Mouse (Mus musculus) gastrocnemius, adult 2 months (tissue): ENCODE data around the gene Msrb3. TPM values are rescaled to one million over a fixed set of nuclear protein-coding genes. Genes with fewer than 3 reads are reported as not detected.

Experiments
- DNase-seq: peaks from one replicate; pipeline ENCODE4 v3.0.0; 2022
- H3K27ac ChIP-seq: fragments of 200-600 bp; 2 replicates; pipeline ENCODE4 v1.8.1; 2022; ENCODE audit warnings: mild to moderate bottlenecking
- H3K4me3 ChIP-seq: fragments of 200-600 bp; 2 replicates; pipeline ENCODE4 v1.8.1; 2022; ENCODE audit warnings: mild to moderate bottlenecking, moderate library complexity
- CTCF ChIP-seq: fragments of 200-600 bp; IDR thresholded peaks from 2 replicates; pipeline ENCODE4 v1.8.1; 2022; ENCODE audit warnings: antibody characterized with exemption, mild to moderate bottlenecking, moderate library complexity
- intact Hi-C: fragments of 180-260 bp; cut with DNase I; formaldehyde crosslinking; loops from one replicate; pipeline ENCODE4 v1.15.1; 2025
- total RNA-seq, 2 experiments: library from RNA; stranded (reverse); gene quantifications; 2 replicates each; pipeline ENCODE4 v1.2.3; 2021

Gene Msrb3
- total RNA-seq, 2 experiments from 2014 or later, result 111 to 116 TPM

DNA sequence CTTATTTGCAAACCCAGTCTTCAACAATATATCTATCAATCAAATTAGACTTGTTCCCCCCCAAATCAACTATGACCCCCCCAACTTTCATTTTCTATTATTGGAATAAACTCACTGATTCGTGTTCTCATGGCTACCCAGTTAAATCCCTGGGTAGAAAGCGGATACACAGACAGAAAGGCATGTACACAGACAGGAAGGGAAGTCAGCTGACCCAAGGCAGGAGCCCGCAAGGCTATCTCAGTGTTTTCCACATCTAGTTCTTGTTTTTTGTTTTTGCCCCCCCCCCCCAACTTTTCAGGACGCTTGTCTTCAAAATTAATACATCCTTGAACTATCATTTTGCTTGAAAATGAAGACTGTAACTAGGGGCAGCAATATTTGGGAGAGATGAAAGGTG, 51.1 kb downstream of the Msrb3 start:
- intact Hi-C loops, result no loop called here
- H3K27ac ChIP-seq, result no peak overlapping the region
- no peak for DNase-seq
- no peak for TF ChIP-seq CTCF
- H3K4me3 ChIP-seq, result no peak overlapping the region

DNA sequence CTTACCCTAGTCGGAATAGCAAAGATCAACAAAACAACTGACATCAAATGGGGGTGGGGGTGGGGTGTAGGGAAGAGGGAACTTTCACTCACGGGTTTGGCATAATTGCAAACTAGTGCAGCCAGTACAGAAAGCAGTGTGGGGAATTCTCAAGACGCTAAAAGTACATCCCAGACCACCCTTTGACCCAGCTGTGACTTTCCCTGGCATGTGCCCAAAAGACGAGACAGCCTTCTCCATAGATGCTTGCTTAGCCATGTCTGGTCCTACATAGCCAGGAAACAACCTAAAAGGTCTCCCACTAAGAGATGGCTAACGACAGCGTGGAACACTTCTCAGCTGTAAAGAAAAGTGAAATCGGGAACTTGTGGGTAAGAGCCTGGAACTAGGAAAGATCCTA, 58.9 kb downstream of the Msrb3 start:
- intact Hi-C loops, result no loop called here
- no peak for DNase-seq
- no peak overlapping the region for H3K27ac ChIP-seq
- no peak for TF ChIP-seq CTCF
- H3K4me3 ChIP-seq, result no peak overlapping the region

DNA sequence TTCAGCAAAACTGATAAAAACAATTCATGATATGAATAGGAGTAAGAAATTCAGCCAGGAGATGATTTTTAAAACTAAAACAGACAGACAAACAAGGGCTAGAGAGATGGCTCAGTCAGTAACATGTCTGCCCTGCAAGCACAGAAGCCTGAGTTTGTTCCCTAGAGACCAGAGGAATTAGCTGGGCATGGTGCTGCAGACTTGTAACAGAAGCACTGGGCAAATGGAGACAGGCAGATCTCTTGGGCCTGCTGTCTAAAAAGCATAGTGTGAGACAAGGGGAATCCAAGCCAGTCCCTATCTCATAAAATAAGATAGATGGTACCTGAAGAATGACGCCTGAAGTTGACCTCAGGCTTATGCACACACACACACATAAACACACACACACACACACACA, 64.4 kb downstream of the Msrb3 start:
- intact Hi-C loops, result no loop called here
- no peak overlapping the region for H3K4me3 ChIP-seq
- no peak overlapping the region for H3K27ac ChIP-seq
- no peak for TF ChIP-seq CTCF
- DNase-seq, result no peak

DNA sequence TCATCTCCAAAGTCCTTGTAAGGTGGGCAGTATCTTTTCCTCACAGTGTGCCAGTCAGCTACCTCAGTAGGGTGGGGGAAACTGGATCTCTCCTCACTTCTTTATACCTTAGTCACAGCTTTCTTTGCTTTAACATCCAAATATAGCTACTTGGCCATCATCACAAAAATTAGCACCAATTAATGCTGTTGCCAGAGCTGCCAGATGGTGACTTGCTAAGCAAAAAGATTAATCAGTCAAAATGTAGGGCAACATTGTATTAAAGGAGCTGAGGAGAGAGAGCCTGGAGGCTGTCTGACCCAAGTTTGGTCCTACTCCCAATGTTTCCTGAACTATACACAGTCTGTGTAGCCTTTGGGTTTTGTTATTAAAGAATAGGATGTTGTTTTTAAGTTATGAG, 65.1 kb downstream of the Msrb3 start:
- no peak for DNase-seq
- Histone ChIP-seq H3K4me3 (no peak overlapping the region), H3K27ac (no peak overlapping the region)
- TF ChIP-seq CTCF, result no peak
- intact Hi-C loops, result no loop called here

GRCm38 (mm10) chr10:120827761-120828160, 71.1 kb downstream of the Msrb3 start:
- H3K4me3 ChIP-seq, result no peak overlapping the region
- no peak for DNase-seq
- no peak overlapping the region for H3K27ac ChIP-seq
- intact Hi-C loops, result no loop called here
- no peak for TF ChIP-seq CTCF

DNA sequence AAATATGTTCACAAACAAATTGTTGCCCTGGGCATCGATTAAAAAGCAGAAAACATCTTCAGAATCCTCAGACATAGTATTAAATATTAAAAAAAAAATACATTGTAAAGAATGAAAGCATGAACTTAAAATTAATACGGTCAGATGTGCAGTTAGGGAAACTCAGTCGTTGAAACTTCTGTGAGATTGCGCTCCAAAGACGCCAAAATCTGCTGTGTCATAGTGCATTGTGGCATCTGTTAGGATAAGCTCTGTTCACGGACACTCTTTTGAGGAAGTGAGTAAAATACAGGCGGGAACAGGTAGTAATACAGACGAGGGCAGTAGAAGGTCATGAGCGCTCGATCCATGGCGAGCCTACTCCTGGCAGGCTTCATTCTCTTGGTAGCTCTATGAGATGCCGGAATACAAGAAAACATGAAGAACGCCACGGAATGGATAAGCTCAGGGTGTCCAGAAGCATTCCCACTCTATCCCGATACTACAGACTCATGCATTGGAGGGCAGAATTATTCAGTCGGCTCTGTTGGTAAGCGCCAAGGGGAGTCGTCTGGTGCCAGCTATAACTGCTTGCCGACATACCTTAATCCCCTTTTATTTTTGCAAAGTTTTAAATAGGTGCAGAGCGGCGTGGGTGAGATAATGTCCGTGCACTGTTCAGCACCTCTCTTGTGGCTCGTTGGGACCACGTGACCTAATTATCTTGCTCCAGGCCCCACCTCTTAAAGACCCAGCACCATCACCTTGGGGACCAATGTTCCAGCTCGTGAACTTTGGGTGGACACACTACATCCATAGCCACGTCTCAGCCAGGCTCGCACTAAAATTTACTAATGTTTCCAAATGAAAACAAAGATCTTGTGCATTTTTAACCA, 71.9 kb downstream of the Msrb3 start:
- intact Hi-C loops, result no loop called here
- TF ChIP-seq CTCF, result no peak
- DNase-seq, result no peak
- Histone ChIP-seq H3K4me3 (no peak overlapping the region), H3K27ac (no peak overlapping the region)

GRCm38 (mm10) chr10:120826381-120826780, 72.5 kb downstream of the Msrb3 start:
- H3K27ac ChIP-seq, result no peak overlapping the region
- no peak for TF ChIP-seq CTCF
- intact Hi-C loops, result no loop called here
- no peak overlapping the region for H3K4me3 ChIP-seq
- no peak for DNase-seq

DNA sequence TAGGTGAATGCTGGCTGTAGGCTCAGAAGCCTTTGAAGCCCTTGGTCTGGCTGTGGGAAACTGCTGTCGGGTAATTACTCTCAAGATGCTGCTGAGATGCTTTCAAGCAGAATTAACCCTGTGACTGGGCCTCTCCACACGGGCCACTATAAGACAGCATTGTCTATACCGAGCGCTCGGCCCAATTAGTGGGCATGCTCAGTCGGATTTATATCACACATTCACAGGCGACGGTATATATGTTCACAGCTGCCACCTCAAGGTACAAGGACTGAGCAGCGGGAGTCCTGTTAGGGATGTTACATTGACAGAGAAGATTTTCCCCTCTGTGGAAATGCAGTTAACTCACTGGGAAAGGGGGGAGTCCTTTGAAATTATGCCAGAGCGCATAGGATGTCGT, 73.3 kb downstream of the Msrb3 start:
- DNase-seq, result no peak
- no peak overlapping the region for H3K27ac ChIP-seq
- no peak overlapping the region for H3K4me3 ChIP-seq
- TF ChIP-seq CTCF, result no peak
- intact Hi-C loops, result no loop called here

DNA sequence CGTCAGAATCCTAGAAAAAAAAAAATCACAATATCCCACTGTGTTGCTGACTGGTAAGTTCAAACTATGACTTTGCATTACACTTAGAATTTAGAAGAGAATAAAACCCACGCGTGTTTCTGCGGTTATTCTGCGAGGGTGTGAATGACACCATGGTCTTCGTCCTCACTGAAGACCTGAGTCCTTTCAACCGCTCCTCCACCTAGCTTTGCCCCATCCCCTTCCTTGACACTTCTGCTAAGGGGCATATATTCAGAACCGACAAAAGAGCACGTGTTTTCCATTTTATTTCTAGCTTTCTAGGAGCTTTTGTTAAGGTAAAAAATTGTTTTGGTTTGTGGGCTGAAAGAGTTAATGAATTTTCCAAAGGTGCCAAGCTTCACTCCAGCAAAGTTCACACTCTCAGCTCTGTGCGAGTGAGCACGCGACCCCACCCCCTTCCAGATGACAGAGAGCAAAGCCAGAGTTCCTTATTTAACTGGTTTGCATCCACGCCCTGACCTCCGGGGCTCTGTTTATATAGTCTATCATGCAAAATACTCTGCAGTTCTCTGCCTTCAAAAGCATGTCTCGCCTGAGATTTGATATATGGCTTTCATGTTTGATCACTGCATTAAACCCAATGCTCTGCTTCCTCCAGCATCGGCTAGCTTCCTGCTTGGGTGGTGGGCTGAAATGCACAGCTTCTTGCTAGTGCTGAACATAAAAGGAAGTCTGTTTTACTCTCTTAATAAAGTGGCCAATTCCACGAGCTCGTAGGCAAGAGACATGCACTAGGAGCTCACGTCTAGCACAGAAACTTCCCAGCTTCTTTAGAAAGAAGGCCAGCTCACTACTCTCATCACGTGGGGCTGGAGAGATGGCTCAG, 77.2 kb downstream of the Msrb3 start:
- H3K27ac ChIP-seq, result no peak overlapping the region
- no peak for TF ChIP-seq CTCF
- no peak overlapping the region for H3K4me3 ChIP-seq
- no peak for DNase-seq
- intact Hi-C loops, result no loop called here

DNA sequence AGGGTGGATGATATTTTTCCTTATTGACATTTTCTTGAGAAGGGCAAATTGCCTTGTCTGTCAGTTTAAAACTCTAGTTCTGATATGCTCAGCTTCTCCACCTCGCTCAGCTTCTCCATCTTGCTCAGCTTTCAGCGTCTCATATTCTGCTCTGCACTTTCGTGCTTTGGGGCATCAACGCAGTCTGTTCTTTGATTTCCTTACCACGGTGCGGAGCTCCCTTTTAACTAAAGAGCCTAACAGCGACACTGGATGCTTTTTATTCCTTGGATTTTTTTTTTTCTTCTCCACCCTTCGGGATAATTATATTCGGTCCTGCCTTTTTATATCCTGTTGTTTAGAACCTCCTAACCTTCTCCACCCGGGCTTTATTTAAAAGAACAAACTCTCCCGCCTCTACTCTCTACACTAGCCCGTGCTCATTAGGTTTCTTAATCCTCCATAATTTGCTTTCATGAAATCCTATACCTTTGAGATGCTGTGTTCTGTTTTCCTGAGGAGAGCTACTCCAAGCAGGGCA, 78.1 kb downstream of the Msrb3 start:
- TF ChIP-seq CTCF, result no peak
- H3K4me3 ChIP-seq, result no peak overlapping the region
- no peak overlapping the region for H3K27ac ChIP-seq
- DNase-seq, result no peak
- intact Hi-C loops, result no loop called here

DNA sequence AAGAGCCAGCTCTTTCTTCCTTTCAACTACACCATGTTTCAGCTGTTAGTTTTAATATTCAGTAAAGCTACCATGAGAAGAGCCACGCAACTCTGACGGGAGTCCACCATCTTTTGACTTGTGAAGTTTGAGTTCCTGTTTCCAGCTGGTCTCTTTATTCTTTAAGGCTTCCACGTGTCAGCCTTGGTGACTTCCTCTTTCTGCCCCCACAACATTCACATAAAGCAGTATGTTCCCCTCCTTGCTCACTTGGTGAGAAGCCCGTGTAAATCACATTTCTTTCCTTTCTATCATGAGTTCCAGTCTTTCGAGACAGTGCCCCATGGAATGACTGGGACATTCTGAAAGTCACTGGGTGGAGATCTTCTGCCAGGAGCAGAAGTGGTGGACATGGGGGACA, 83.6 kb downstream of the Msrb3 start:
- intact Hi-C loops, result no loop called here
- no peak for DNase-seq
- Histone ChIP-seq H3K4me3 (no peak overlapping the region), H3K27ac (no peak overlapping the region)
- TF ChIP-seq CTCF, result no peak

- DNase-seq, result no peak
- TF ChIP-seq CTCF, result no peak
- Histone ChIP-seq H3K4me3 (no peak overlapping the region; the same call in 1 of the 2 replicates), H3K27ac (no peak overlapping the region)
- intact Hi-C loops, result no loop called here
Measured at GRCm38 (mm10) chr10:120811796-120812443, 87.0 kb downstream of the Msrb3 start.
